Mouse (Mus musculus) regulatory T cell (primary cell): Measurements from ENCODE around the gene Cmklr1.

Experiments
- in situ Hi-C: fragments of 300-600 bp; cut with MboI, MseI; formaldehyde crosslinking; loops from one replicate; pipeline ENCODE4 v1.15.1; 2025; ENCODE audit warnings: high pct_unique_total_duplicates

Gene Cmklr1

GRCm38 (mm10) chr5:113654821-113655220, 4.6 kb upstream of the Cmklr1 start:
- in situ Hi-C loops, result no loop called here

DNA sequence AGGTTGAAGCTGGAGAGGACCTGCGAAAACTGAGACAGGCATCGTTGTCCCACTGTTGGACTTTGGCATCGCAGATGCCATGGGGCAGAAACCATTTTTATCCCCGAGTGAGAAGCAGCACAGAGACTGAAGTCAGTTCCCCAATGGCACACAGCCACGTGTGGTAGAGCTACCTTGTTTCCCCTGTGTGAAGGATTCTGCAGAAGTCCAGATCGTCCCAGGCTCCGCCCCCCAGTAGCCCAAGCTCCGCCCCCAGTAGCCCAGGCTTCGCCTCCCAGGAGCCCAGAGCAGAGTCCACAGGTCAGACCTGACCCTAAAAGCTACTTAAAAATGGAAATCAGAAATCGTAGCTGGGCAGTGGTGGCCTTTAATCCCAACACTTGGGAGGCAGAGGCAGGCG, 4.0 kb upstream of the Cmklr1 start:
- in situ Hi-C loops, result no loop called here

- in situ Hi-C loops, result no loop called here
Observed at GRCm38 (mm10) chr5:113652215-113652614, 2.0 kb upstream of the Cmklr1 start.

GRCm38 (mm10) chr5:113648647-113649211, 1.5 kb downstream of the Cmklr1 start:
- in situ Hi-C loops, result no loop called here

DNA sequence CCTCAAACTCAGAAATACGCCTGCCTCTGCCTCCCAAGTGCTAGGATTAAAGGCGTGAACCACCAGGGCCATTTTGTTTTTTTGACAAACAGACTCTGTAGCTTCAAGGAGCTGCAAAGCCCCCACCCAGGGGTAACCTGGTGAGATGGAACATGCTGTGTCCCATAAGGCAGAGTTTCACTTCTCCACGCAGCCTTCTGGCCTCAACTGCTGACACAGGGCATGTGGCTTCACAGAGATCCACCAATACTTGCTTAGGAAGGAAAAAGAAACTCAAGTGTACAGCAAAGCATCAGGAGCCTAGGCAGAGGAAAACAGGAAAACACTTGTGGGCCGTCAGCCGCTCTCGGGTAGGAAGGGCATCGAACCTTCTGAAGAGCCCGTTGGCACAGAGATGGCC, 3.1 kb downstream of the Cmklr1 start:
- in situ Hi-C loops, result no loop called here

- in situ Hi-C loops, result no loop called here
Observed at GRCm38 (mm10) chr5:113644520-113644919, 5.7 kb downstream of the Cmklr1 start.

- in situ Hi-C loops, result no loop called here
Observed at GRCm38 (mm10) chr5:113643107-113643848, 6.9 kb downstream of the Cmklr1 start.

DNA sequence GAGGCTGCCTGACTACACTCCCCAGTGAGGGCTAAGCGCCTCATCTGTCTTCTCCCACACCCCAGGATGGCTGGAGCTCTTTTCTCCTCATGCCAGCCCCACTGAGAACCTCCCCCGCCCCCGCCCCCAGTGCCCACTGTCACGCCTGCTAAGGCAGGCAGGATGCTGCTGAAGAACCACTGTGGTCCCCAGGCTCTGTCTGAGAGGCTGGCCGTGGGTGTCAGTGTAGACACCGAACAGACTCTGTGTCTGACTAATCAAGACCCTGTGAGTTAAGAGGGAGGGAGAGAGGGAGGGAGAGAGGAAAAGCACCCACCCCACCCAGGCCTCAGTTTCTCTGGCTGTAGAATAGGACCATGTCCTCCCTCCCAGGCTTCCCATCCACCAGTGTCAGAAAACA, 9.2 kb downstream of the Cmklr1 start:
- in situ Hi-C loops, result no loop called here

GRCm38 (mm10) chr5:113639126-113639525, 11.1 kb downstream of the Cmklr1 start:
- in situ Hi-C loops, result no loop called here

DNA sequence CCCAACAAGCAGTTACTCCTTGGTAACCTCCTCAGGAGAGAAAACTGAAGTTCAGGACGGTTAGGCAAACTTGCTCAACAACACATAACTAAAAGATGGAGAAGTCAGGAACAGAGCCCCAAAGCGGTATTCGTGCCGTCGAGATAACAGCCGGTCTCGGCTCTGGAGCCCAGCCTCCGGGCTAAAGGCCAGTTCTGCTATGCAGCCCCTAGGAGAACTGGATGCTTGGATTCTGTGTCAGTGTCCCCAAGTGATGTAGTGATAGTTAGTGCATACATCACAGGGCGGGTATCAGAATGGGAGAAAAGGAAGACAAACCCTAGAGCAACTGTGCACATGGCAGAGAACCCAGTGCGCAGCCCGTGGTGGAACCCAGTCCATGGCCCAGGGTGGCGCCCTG, 12.2 kb downstream of the Cmklr1 start:
- in situ Hi-C loops, result no loop called here

GRCm38 (mm10) chr5:113637631-113638030, 12.6 kb downstream of the Cmklr1 start:
- in situ Hi-C loops, result no loop called here

DNA sequence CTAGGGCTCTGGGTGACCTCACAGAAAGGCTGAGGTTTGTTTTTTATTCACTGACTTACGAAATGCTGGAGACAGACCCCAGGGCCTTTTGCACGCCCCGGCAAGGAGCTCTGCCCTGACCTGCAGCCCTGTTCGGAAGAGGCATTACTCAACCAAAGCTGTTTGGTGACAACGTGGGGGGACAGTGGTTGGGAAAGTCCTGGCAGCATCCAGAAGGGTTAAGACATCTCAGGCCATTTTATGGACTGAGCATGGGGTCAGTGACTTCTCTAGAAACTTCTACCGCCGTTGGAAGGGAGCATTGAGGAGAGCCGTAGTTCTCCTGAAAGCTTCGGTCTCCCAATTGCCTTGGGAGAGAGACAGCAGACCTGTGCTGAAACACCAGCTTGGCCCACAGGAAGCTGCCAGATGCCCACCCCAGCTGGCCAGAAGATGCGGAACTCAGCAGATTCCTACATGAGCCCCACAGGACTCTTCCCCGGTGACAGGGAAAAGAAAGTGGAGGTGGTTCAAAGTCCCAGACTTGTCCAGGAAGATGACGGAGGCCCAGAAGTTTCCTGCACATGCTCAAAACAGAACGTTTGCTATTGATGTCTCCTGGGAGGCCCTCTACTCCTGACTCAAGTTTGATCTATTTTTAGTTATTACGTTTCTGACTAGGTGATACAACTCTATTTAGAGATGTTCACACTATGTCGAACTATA, 14.2 kb downstream of the Cmklr1 start:
- in situ Hi-C loops, result no loop called here

GRCm38 (mm10) chr5:113634887-113635610, 15.2 kb downstream of the Cmklr1 start:
- in situ Hi-C loops, result no loop called here

- in situ Hi-C loops, result no loop called here
Observed at GRCm38 (mm10) chr5:113634024-113634651, 16.1 kb downstream of the Cmklr1 start.

DNA sequence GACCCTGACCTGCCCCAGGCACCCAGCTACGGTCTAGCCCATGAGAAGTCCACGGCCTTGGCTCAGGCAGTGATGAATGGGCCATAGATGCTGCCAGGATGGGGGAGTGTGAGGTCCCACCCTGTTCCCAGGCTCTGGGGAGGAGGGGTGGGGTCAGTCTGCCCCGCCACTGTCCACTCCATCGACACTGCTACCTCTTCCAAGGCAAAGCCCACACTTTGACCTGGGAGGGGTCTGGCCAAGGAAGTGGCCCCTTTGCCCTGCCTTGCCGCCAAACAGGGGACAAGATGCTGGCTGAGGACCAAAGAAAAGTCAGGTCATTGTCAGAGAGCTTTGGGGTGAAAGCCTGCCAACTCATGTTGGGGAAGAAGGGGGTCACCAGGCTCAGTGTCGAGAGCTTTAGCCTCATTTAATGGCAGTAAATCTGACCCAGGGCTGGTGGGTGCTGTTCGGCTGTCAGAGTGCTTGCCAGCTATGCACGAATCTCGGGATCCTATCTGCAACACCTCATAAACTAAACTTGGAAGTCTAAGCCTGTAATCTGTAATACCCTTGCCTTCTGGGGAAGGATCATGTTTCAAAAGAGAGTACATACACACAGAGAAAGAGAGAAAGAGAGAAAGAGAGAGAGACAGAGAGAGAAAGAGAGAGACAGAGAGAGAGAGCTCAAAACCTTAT, 17.1 kb downstream of the Cmklr1 start:
- in situ Hi-C loops, result no loop called here

DNA sequence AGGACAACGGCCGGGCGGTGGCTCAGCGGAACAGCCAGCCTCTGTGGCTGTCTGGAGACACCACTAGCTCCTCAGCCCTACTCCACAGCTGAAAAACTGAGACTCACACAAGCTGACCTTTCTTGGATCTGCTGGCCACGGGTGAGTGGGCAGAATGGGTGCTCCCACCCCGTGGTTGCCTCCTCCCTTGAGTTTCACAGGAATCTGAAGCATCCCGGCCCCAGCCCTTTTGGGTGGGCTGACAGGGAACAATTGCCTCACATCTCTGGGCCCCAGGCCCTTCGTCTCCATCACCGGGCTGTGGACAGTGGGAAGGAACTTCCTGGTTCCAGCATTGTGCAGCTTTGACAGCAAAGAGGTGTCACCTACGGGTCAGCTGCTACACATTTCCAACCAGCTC, 20.1 kb downstream of the Cmklr1 start:
- in situ Hi-C loops, result no loop called here

DNA sequence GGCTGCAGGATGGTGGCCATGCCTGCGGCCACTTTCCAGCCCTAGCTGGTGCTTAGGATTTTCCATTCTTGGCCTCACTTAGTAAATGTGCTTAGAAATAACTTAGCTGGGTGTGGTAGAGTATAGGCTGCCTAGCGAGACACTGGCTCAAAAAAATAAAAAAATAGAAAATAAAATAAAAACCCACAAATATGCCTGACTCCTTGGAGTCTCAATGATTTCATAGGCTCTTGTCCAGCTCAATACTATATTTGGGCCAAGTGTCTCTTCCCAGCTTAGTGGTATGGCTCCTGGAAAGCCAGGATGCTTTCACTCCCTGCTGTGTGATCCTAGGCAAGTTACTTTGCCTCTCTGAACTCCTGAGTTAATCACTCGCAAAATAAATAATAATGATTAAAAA, 21.0 kb downstream of the Cmklr1 start:
- in situ Hi-C loops, result no loop called here

DNA sequence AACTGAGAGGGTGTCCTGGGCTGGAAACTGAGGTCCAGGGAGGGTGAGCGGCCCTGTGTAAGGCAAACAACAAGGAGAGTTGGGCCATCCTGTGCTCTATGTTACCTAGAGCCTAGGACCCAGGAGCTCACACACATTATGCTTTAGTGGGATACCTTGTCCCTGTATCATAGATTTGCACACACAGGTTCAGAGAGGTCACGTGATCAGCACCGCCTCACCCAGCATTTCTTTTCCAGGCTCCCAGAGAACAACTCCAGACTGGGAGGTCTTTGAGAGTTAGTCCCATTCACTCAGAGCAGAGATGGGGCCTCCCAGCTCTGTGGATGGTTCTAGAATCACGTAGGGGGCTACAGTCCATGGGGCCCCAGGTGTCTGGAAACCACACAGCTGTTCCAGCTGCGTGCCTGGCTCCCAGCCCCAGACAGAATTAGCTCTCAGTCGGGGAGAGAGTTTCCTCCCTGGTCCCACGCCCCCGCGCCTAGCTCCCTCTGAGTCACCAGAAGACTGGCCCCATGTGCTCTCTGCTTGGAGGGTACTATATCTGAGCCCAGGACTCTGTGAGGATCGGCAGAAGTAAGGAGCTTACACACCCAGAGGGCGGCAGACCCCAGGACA, 22.3 kb downstream of the Cmklr1 start:
- in situ Hi-C loops, result no loop called here

GRCm38 (mm10) chr5:113626991-113627390, 23.2 kb downstream of the Cmklr1 start:
- in situ Hi-C loops, result no loop called here

GRCm38 (mm10) chr5:113626352-113626751, 23.9 kb downstream of the Cmklr1 start:
- in situ Hi-C loops, result no loop called here

GRCm38 (mm10) chr5:113625068-113625467, 25.2 kb downstream of the Cmklr1 start:
- in situ Hi-C loops, result no loop called here
